Mouse (Mus musculus) cerebellum, adult 8-10 months (tissue): ENCODE data around the gene Prlhr.
A peak's percentile ranks its signal among the peaks of the same experiment; 100 is the strongest.

Experiments used
- DNase-seq: peaks from one replicate; pipeline ENCODE4 v3.0.0; 2022

Prlhr gene

GRCm38 (mm10) chr19:60468254-60468762 is at the start of gene Prlhr:
Prlhr (minus strand) TSS chr19:60468304.
- no peak for DNase-seq

GRCm38 (mm10) chr19:60515064-60515463 is 47.0 kb upstream of the Prlhr start:
- no peak for DNase-seq

GRCm38 (mm10) chr19:60513431-60513830 is 45.3 kb upstream of the Prlhr start:
- no peak for DNase-seq

- DNase-seq, result no peak
These were observed 32.1 kb upstream of the Prlhr start for GRCm38 (mm10) chr19:60500209-60500608.

- no peak for DNase-seq
These were observed 29.1 kb upstream of the Prlhr start for GRCm38 (mm10) chr19:60497171-60497570.

- no peak for DNase-seq
These were observed 27.7 kb upstream of the Prlhr start for GRCm38 (mm10) chr19:60495772-60496171.

GRCm38 (mm10) chr19:60489566-60489965 is 21.5 kb upstream of the Prlhr start:
- no peak for DNase-seq

- no peak for DNase-seq
These were observed 17.2 kb upstream of the Prlhr start for GRCm38 (mm10) chr19:60485261-60485660.

- no peak for DNase-seq
These were observed 10.8 kb upstream of the Prlhr start for GRCm38 (mm10) chr19:60478859-60479258.

GRCm38 (mm10) chr19:60477788-60478187 is 9.7 kb upstream of the Prlhr start:
- DNase-seq, result no peak

GRCm38 (mm10) chr19:60468846-60469245 is 742 bp upstream of the Prlhr start:
- DNase-seq, result no peak

- no peak for DNase-seq
These were observed 506 bp downstream of the Prlhr start for GRCm38 (mm10) chr19:60467588-60468007.

GRCm38 (mm10) chr19:60466953-60467570 is 1.0 kb downstream of the Prlhr start:
- peak; percentile 46 for DNase-seq

- DNase-seq, result no peak
These were observed 2.4 kb downstream of the Prlhr start for GRCm38 (mm10) chr19:60465726-60466125.

- peak; percentile 40 for DNase-seq
These were observed 4.2 kb downstream of the Prlhr start for GRCm38 (mm10) chr19:60463896-60464295.

GRCm38 (mm10) chr19:60463440-60463839 is 4.7 kb downstream of the Prlhr start:
- no peak for DNase-seq

GRCm38 (mm10) chr19:60461476-60461875 is 6.6 kb downstream of the Prlhr start:
- no peak for DNase-seq

- no peak for DNase-seq
These were observed 8.4 kb downstream of the Prlhr start for GRCm38 (mm10) chr19:60459680-60460079.

- DNase-seq, result no peak
These were observed 9.0 kb downstream of the Prlhr start for GRCm38 (mm10) chr19:60459071-60459470.

- DNase-seq, result no peak
These were observed 12.3 kb downstream of the Prlhr start for GRCm38 (mm10) chr19:60455791-60456190.

- no peak for DNase-seq
These were observed 27.6 kb downstream of the Prlhr start for GRCm38 (mm10) chr19:60440531-60440930.

GRCm38 (mm10) chr19:60440083-60440482 is 28.0 kb downstream of the Prlhr start:
- no peak for DNase-seq

GRCm38 (mm10) chr19:60437566-60438241 is 30.4 kb downstream of the Prlhr start:
- DNase-seq, result no peak

GRCm38 (mm10) chr19:60432347-60433129 is 35.6 kb downstream of the Prlhr start:
- no peak for DNase-seq
